Mouse (Mus musculus): ENCODE measurements around the gene Myb.

The Myb gene

GRCm38 (mm10) chr10:21077151-21077719, 83.5 kb downstream of the Myb start:
- no peak for DNase-seq (ENCODE audit: low spot score in 2 of 2)

GRCm38 (mm10) chr10:21076731-21077130, 84.1 kb downstream of the Myb start:
- DNase-seq (ENCODE audit: low spot score in 2 of 2), result no peak

GRCm38 (mm10) chr10:21076137-21076536, 84.6 kb downstream of the Myb start:
- DNase-seq (ENCODE audit: low spot score in 2 of 2), result no peak
